Mouse (Mus musculus) layer of hippocampus, adult 8-10 months (tissue): ENCODE results near the gene Tesk1. TPM values are rescaled to one million over a fixed set of nuclear protein-coding genes. Genes with fewer than 3 reads are reported as not detected.

Experiments
- DNase-seq, 2 experiments: peaks; one replicate each; pipeline ENCODE4 v3.0.0; 2022; ENCODE audit warnings: low spot score in 2 of 2
- total RNA-seq, 4 experiments: library from RNA; stranded (reverse); gene quantifications; 2 replicates each; pipeline ENCODE4 v1.2.4; 2022

Gene Tesk1
- total RNA-seq, 4 experiments from 2014 or later = 76.6 to 82.7 (median 81.8) TPM

- no peak for DNase-seq
Observed at GRCm38 (mm10) chr4:43492101-43492820, 50.5 kb downstream of the Tesk1 start.

DNA sequence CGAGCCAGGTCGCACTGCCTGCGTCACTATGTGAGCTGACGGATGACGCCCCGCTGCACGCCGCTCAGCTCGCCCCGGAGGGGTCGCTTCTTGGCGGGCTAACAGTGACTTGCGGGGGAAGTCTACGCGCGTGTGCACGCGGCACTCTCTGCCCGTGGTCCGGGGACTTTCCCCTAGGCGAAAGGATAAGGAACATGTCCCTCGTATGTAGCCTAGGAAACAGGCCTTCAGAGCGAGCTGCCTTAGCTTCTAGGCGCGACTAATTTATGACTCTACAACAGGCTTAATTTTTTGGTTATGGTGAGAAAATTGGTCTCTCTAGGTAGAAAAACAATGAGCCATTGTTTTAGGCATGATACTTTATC lies 51.1 kb downstream of the Tesk1 start, which contains the start of gene Ccdc107:
TSS of gene Ccdc107 (plus strand) at position 80 of the 365 bp plus-strand sequence.
- peak; percentile 94 to 97 for DNase-seq

DNA sequence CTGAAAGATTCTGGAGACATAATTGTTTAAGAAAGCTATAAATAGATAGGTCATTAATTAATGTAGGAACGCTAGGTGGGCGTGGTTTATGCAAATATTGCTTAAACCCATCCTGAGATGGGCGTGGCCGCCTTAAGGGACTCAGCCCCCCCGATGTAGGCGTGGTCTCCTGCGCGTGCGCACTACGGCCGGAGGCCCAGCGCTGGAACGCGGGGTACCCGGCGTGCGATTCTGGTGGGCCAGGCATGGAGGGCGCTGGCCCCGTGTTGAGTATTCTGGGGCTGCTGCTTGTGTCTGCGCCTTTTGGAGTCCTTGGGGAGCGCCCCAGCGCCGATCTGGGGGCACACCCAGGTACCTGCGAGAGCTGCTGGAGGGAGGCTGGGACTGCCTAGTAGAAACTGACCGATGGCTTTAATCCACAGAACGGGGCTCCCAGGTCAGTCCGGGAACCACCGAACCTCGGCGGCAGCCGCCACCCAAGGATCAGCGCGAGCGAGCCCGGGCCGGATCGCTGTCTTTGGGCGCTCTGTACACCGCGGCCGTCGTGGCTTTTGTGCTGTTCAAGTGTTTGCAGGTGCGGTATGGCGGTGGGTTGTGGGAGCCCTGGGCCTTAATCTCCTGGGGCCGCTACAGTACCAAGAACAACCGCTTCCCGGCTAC lies 51.6 kb downstream of the Tesk1 start:
- DNase-seq = peak; percentile 93 to 96

GRCm38 (mm10) chr4:43493846-43494240 lies 52.1 kb downstream of the Tesk1 start:
- no peak for DNase-seq

GRCm38 (mm10) chr4:43496587-43496986 lies 54.8 kb downstream of the Tesk1 start:
- DNase-seq = no peak

GRCm38 (mm10) chr4:43497405-43497804 lies 55.7 kb downstream of the Tesk1 start:
- no peak for DNase-seq

Other genes with a start within 250 kb of the Tesk1 start
- gene Atp8b5, start 174.8 kb upstream of the Tesk1 start, total RNA-seq = under 1 TPM; 0.14 to 0.59 (median 0.40) TPM
- gene Rusc2, start 60.0 kb upstream of the Tesk1 start, total RNA-seq = 100 to 1,000 TPM; 117 to 120 (median 117) TPM
- 1 to 10 TPM in 2 of 4 experiments, under 1 TPM in 2; 0.31 to 3.7 (median 1.3) TPM for gene Fam166b, start 12.8 kb upstream of the Tesk1 start, total RNA-seq
- gene Cd72, start 12.7 kb downstream of the Tesk1 start, total RNA-seq = 1 to 10 TPM in 1 of 4 experiments, under 1 TPM in 2, not detected in 1; 0.49 to 1.2 (median 0.81) TPM
- not detected for gene Sit1, start 41.8 kb downstream of the Tesk1 start, total RNA-seq
- gene Ccdc107, start 51.0 kb downstream of the Tesk1 start, total RNA-seq = 10 to 100 TPM; 22.1 to 30.0 (median 27.6) TPM
- 1 to 10 TPM in 1 of 4 experiments, not detected in 3; 1.0 TPM for gene Arhgef39, start 57.8 kb downstream of the Tesk1 start, total RNA-seq
- gene Car9, start 65.0 kb downstream of the Tesk1 start, total RNA-seq = under 1 TPM in 1 of 4 experiments, not detected in 3; 0.65 TPM
- gene Tpm2, start 81.8 kb downstream of the Tesk1 start, total RNA-seq = 1 to 10 TPM; 6.7 to 9.4 (median 9.0) TPM
- gene Creb3, start 120.4 kb downstream of the Tesk1 start, total RNA-seq = 10 to 100 TPM; 63.3 to 89.5 (median 69.0) TPM
- gene Tln1, start 120.8 kb downstream of the Tesk1 start, total RNA-seq = 10 to 100 TPM; 39.3 to 62.9 (median 50.6) TPM
- gene Rgp1, start 136.8 kb downstream of the Tesk1 start, total RNA-seq = 10 to 100 TPM; 46.2 to 69.0 (median 51.0) TPM
- 10 to 100 TPM; 58.7 to 64.7 (median 60.9) TPM for gene Gba2, start 136.9 kb downstream of the Tesk1 start, total RNA-seq
- not detected for gene Msmp, start 142.6 kb downstream of the Tesk1 start, total RNA-seq
- gene Npr2, start 190.0 kb downstream of the Tesk1 start, total RNA-seq = 10 to 100 TPM; 54.6 to 68.4 (median 59.4) TPM
- 1 to 10 TPM; 1.5 to 2.7 (median 2.0) TPM for gene Spag8, start 211.7 kb downstream of the Tesk1 start, total RNA-seq
- gene Hint2, start 214.5 kb downstream of the Tesk1 start, total RNA-seq = 10 to 100 TPM; 25.3 to 39.2 (median 37.6) TPM
- gene Tmem8b, start 227.0 kb downstream of the Tesk1 start, total RNA-seq = 10 to 100 TPM; 66.0 to 71.0 (median 68.4) TPM
- 1 to 10 TPM in 3 of 4 experiments, under 1 TPM in 1; 0.84 to 1.5 (median 1.1) TPM for gene Fam221b, start 227.2 kb downstream of the Tesk1 start, total RNA-seq